Mouse (Mus musculus): ENCODE data around the gene Olfr974. TPM values are rescaled to one million over a fixed set of nuclear protein-coding genes. Genes with fewer than 3 reads are reported as not detected.

The Olfr974 gene
- polyA plus RNA-seq, 1 experiment from 2014 or later = not detected

DNA sequence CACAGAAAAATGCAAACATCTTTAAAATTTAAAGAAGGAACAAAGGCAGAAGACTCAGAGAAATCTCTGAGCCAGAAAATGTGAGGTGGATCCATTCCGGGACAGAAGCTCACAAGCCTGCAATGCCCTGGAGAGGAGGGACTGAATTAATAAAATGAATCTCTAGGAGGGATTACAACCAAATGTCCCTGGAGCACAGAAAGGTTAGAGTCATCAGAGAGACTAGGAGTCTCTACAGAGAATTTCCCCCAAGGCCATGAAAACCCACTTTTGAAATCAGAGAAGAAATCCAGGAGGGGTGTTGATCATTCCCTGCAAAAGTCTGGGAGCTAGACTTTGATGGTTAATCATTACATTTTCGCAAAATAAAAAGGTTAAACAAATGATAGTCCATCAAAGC, 54.5 kb downstream of the Olfr974 start, which contains the start of gene Olfr978:
Gene Olfr978, plus strand, starts transcription at position 301 of the 400 bp plus-strand sequence.
- WGBS = 88% methylated on average over 2 of the region's 2 CpGs
- Histone ChIP-seq H3K9me3 (ENCODE audit: control insufficient read depth, low read length) (no peaks in the 10 kb centered on the region), H3K27ac (ENCODE audit: low read depth, low read length) (no peak within 1 kb of the TSS), H3K9ac (replicated peaks; ENCODE audit: low read depth, low read length) (no peak within 1 kb of the TSS), H3K4me2 (ENCODE audit: low read depth, low read length) (no peak within 1 kb of the TSS), H3K27me3 (ENCODE audit: control insufficient read depth, insufficient read depth, low read length) (no peaks in the 10 kb centered on the region), H3K36me3 (ENCODE audit: control insufficient read depth, insufficient read depth, low read length) (no peaks in the 10 kb centered on the region), H3K4me3 (ENCODE audit: low read depth, low read length) (no peak within 1 kb of the TSS), H3K4me1 (ENCODE audit: control insufficient read depth, insufficient read depth, low read length) (no peaks in the 10 kb centered on the region)
- no peak for ATAC-seq (ENCODE audit: low read depth)

Other genes starting within 250 kb of the Olfr974 start
- gene Olfr149, start 230.4 kb upstream of the Olfr974 start, polyA plus RNA-seq (2014; fragmentation: Nextera tagmentation; extraction: Ambion mirVana) = not detected in 2 replicates
- gene Olfr965, start 226.1 kb upstream of the Olfr974 start, polyA plus RNA-seq (2014; fragmentation: Nextera tagmentation; extraction: Ambion mirVana) = not detected in 2 replicates
- gene Olfr150, start 206.5 kb upstream of the Olfr974 start, polyA plus RNA-seq (2014; fragmentation: Nextera tagmentation; extraction: Ambion mirVana) = not detected in 2 replicates
- not detected in 2 replicates for gene Olfr967, start 191.3 kb upstream of the Olfr974 start, polyA plus RNA-seq (2014; fragmentation: Nextera tagmentation; extraction: Ambion mirVana)
- gene Olfr968, start 154.2 kb upstream of the Olfr974 start, polyA plus RNA-seq (2014; fragmentation: Nextera tagmentation; extraction: Ambion mirVana) = not detected in 2 replicates
- gene Olfr969, start 146.6 kb upstream of the Olfr974 start, polyA plus RNA-seq (2014; fragmentation: Nextera tagmentation; extraction: Ambion mirVana) = not detected in 2 replicates
- not detected in 2 replicates for gene Olfr970, start 128.6 kb upstream of the Olfr974 start, polyA plus RNA-seq (2014; fragmentation: Nextera tagmentation; extraction: Ambion mirVana)
- not detected in 2 replicates for gene Olfr971, start 100.6 kb upstream of the Olfr974 start, polyA plus RNA-seq (2014; fragmentation: Nextera tagmentation; extraction: Ambion mirVana)
- gene Olfr972, start 71.1 kb upstream of the Olfr974 start, polyA plus RNA-seq (2014; fragmentation: Nextera tagmentation; extraction: Ambion mirVana) = not detected in 2 replicates
- not detected in 2 replicates for gene Olfr229, start 30.2 kb upstream of the Olfr974 start, polyA plus RNA-seq (2014; fragmentation: Nextera tagmentation; extraction: Ambion mirVana)
- 0.09 TPM in 1 of 2 replicates, not detected in the other for gene Olfr975, start 14.5 kb downstream of the Olfr974 start, polyA plus RNA-seq (2014; fragmentation: Nextera tagmentation; extraction: Ambion mirVana)
- gene Olfr976, start 23.6 kb downstream of the Olfr974 start, polyA plus RNA-seq (2014; fragmentation: Nextera tagmentation; extraction: Ambion mirVana) = not detected in 2 replicates
- not detected in 2 replicates for gene Olfr978, start 54.6 kb downstream of the Olfr974 start, polyA plus RNA-seq (2014; fragmentation: Nextera tagmentation; extraction: Ambion mirVana)
- gene Olfr979, start 66.0 kb downstream of the Olfr974 start, polyA plus RNA-seq (2014; fragmentation: Nextera tagmentation; extraction: Ambion mirVana) = not detected in 2 replicates
- not detected in 2 replicates for gene Olfr980, start 72.1 kb downstream of the Olfr974 start, polyA plus RNA-seq (2014; fragmentation: Nextera tagmentation; extraction: Ambion mirVana)
- gene Olfr981, start 84.0 kb downstream of the Olfr974 start, polyA plus RNA-seq (2014; fragmentation: Nextera tagmentation; extraction: Ambion mirVana) = not detected in 2 replicates
- gene Olfr982, start 136.3 kb downstream of the Olfr974 start, polyA plus RNA-seq (2014; fragmentation: Nextera tagmentation; extraction: Ambion mirVana) = not detected in 2 replicates
- not detected in 2 replicates for gene Olfr983, start 156.1 kb downstream of the Olfr974 start, polyA plus RNA-seq (2014; fragmentation: Nextera tagmentation; extraction: Ambion mirVana)
- gene Olfr984, start 176.7 kb downstream of the Olfr974 start, polyA plus RNA-seq (2014; fragmentation: Nextera tagmentation; extraction: Ambion mirVana) = not detected in 2 replicates
- gene Olfr985, start 192.7 kb downstream of the Olfr974 start, polyA plus RNA-seq (2014; fragmentation: Nextera tagmentation; extraction: Ambion mirVana) = not detected in 2 replicates
- gene Tmem225, start 210.6 kb downstream of the Olfr974 start, polyA plus RNA-seq (2014; fragmentation: Nextera tagmentation; extraction: Ambion mirVana) = not detected in 2 replicates
- gene Olfr986, start 243.4 kb downstream of the Olfr974 start, polyA plus RNA-seq (2014; fragmentation: Nextera tagmentation; extraction: Ambion mirVana) = 0.10 TPM in 1 of 2 replicates, not detected in the other